Mouse (Mus musculus) ES-E14 (cell line): ENCODE data around the gene Coq7. TPM values are rescaled to one million over a fixed set of nuclear protein-coding genes. Genes with fewer than 3 reads are reported as not detected.

Experiments
- DNase-seq: peaks from one replicate; pipeline ENCODE4 v3.0.0-alpha.2; 2013; ENCODE audit warnings: low read depth, low spot score
- H3K27ac ChIP-seq: 2 replicates; pipeline ENCODE4 v1.5.1; 2012; ENCODE audit warnings: low read depth, mild to moderate bottlenecking, low read length, moderate library complexity, mixed read lengths; ENCODE audit not compliant: poor library complexity, insufficient read depth, severe bottlenecking
- H3K36me3 ChIP-seq: 2 replicates; pipeline ENCODE4 v1.6.1; 2012; ENCODE audit warnings: mild to moderate bottlenecking, low read length, moderate library complexity, mixed read lengths; ENCODE audit not compliant: control insufficient read depth, poor library complexity, insufficient read depth, severe bottlenecking
- H3K4me1 ChIP-seq, 2 experiments: fragments of 150-350 bp in 1 of 2; sonication (generic) in 1 of 2; 2 replicates each; pipeline ENCODE4 v1.6.1; 2012; ENCODE audit warnings: low read length in 2 of 2, mild to moderate bottlenecking in 1 of 2, mixed read lengths in 1 of 2; ENCODE audit not compliant: control insufficient read depth in 2 of 2, insufficient read depth in 2 of 2, poor library complexity in 1 of 2
- H3K4me3 ChIP-seq, 2 experiments: fragments of 150-350 bp in 1 of 2; sonication (generic) in 1 of 2; 2 replicates each; pipeline ENCODE4 v1.5.1; 2012; ENCODE audit warnings: low read length in 2 of 2, low read depth in 1 of 2, mild to moderate bottlenecking in 1 of 2, mixed read lengths in 1 of 2; ENCODE audit not compliant: insufficient read depth in 1 of 2, poor library complexity in 1 of 2, severe bottlenecking in 1 of 2
- H3K9ac ChIP-seq: 2 replicates; pipeline ENCODE4 v1.6.1; 2012; ENCODE audit warnings: low read depth, mild to moderate bottlenecking, low read length, mixed read lengths; ENCODE audit not compliant: poor library complexity, insufficient read depth, severe bottlenecking
- H3K9me3 ChIP-seq: fragments of 150-350 bp; sonication (generic); 2 replicates; pipeline ENCODE4 v1.6.1; 2012; ENCODE audit warnings: low read depth, mild to moderate bottlenecking, low read length; ENCODE audit not compliant: control insufficient read depth, insufficient read depth
- CHD2 ChIP-seq: IDR thresholded peaks from 2 replicates; pipeline ENCODE4 v1.6.1; 2014; ENCODE audit warnings: mild to moderate bottlenecking, low read depth, low read length, inconsistent platforms
- HCFC1 ChIP-seq: IDR thresholded peaks from 2 replicates; pipeline ENCODE4 v1.6.1; 2012; ENCODE audit warnings: low read length, inconsistent platforms, borderline replicate concordance; ENCODE audit not compliant: insufficient read depth
- MAFK ChIP-seq: IDR thresholded peaks from 2 replicates; pipeline ENCODE4 v1.6.1; 2014; ENCODE audit warnings: mild to moderate bottlenecking, low read depth, low read length, inconsistent platforms; ENCODE audit not compliant: insufficient read depth
- ZC3H11A ChIP-seq: IDR thresholded peaks from 2 replicates; pipeline ENCODE4 v1.6.1; 2012; ENCODE audit warnings: low read depth, mild to moderate bottlenecking, inconsistent platforms, low read length, borderline replicate concordance
- ZNF384 ChIP-seq: IDR thresholded peaks from 2 replicates; pipeline ENCODE4 v1.6.1; 2012; ENCODE audit warnings: low read depth, low read length, inconsistent platforms
- in situ Hi-C, 2 experiments: fragments of 600-800 bp; cut with MboI; formaldehyde crosslinking; loops; one replicate each; pipeline ENCODE4 v1.15.1; 2025; ENCODE audit warnings: low sequenced_read_pairs in 2 of 2, inconsistent platforms in 1 of 2; ENCODE audit not compliant: unreplicated experiment in 2 of 2
- total RNA-seq: library from RNA; depleted of rRNA; stranded (reverse); fragments of 300-350 nt; gene quantifications from 2 replicates; pipeline ENCODE4 v1.2.3, GENCODE M21; 2012

Gene Coq7
- total RNA-seq, 1 experiment, result 63.7 TPM

DNA sequence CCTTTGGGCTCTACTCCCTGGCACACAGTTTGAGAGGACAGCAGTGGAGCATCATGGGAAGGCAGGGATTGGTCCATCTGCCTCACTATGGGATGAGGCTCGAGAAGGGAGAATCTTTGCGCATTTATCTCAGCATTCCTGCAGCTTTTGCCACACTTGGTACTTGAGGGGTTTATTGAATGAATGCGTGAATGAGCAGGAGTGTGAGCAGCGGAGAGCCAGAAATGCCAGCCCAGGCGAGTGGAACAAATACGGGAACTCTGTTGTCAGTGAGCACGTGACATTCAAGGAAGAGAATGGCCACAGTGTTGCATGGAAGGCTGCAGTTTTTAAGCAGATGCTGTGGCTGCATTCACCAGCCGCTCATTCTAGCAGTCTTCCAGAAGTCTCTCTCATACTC, 30.8 kb downstream of the Coq7 start:
- Histone ChIP-seq H3K27ac (no peak overlapping the region), H3K9me3 (no peaks in the 10 kb centered on the region), H3K4me3 (peak overlapping the region in 1 of 2 experiments; percentile 3; a peak in 1 of 4 replicates), H3K36me3 (no peaks in the 10 kb centered on the region), H3K4me1 (peaks cover 0 to 4% of the 10 kb centered on the region in 2 experiments; a peak in 1 of 4 replicates), H3K9ac (no peak overlapping the region)
- in situ Hi-C loops, result no loop called here
- no peak for DNase-seq
- no peak for TF ChIP-seq ZC3H11A
- TF ChIP-seq CHD2, result no peak
- TF ChIP-seq HCFC1, result no peak
- no peak for TF ChIP-seq MAFK
- TF ChIP-seq ZNF384, result no peak

DNA sequence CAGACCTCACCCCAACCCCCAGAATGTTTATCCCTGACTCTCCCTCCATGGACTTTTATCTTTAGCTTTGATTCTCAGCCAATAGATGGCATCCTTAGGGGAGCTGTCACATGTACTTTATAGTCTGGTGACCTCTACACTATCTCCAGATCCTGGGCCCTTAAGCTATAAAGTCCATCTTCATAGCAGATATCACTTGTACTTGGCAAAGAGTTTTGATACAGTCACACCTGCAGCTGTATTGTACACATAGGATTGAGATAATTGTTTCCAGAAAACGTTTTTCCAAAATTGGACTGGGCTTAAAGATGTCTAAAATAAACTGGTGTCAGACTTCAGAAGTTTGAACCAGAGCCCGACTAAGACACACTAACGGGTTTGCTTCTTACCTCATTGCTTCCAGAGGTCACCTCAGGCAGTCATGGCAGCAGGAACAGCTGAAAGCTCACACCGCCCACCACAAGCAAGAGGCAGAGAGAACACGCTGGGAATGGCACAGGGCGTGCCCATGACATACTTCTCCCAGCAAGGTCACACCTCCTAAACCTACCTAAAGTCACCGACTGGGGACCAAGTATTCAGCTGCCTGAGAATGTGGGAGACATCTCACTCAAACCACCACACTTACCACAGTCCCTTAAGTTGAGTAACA, 33.2 kb downstream of the Coq7 start:
- no peak overlapping the region for H3K4me3 ChIP-seq
- H3K9ac ChIP-seq, result no peak overlapping the region
- no peak overlapping the region for H3K27ac ChIP-seq
- H3K36me3 ChIP-seq, result no peaks in the 10 kb centered on the region
- in situ Hi-C loops, result no loop called here
- peaks cover 0 to 4% of the 10 kb centered on the region in 2 experiments; a peak in 1 of 4 replicates for H3K4me1 ChIP-seq
- TF ChIP-seq CHD2 (no peak), MAFK (no peak), ZNF384 (no peak), ZC3H11A (no peak), HCFC1 (no peak)
- no peak for DNase-seq
- no peaks in the 10 kb centered on the region for H3K9me3 ChIP-seq

DNA sequence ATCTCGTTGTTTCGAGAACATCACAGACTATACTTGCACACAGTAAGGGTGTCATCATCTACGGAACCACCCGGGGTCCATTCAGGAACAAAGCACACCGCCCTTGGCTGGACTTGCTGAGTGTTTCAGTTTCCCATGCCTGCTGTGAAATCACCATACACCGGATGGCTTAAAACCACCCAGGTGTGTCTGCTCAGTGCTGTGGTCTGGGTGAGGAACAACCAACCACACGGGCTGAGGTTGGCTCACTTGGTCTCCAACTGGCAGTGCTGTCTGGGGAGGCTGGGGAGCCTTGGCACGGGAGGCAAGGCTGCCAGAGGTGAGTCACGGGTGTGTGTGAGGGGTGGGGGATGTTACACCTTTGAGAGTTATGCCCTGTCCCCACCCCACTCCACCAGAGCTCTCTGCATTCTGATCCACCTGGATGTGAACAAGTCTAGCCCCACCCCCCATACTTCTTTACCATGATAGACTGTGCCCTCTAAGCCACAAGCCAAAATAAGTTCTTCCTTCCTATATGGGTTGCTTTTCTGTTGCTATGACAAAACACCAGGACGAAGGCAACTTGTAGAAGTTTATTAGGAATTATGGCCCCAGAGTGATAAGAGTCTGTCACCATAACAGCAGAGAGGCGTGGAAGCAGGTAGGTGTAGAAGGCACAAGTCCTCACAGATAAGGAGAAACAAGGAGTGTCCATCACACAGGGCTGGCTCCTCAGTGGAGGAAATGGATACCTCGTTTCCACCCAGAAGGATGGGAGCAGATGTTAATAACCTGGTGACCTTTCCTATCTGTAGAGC, 34.0 kb downstream of the Coq7 start:
- in situ Hi-C loops, result no loop called here
- H3K36me3 ChIP-seq, result no peaks in the 10 kb centered on the region
- H3K27ac ChIP-seq, result no peak overlapping the region
- H3K4me3 ChIP-seq, result no peak overlapping the region
- no peaks in the 10 kb centered on the region for H3K9me3 ChIP-seq
- TF ChIP-seq CHD2 (no peak), MAFK (no peak), HCFC1 (no peak), ZNF384 (no peak), ZC3H11A (no peak)
- no peak for DNase-seq
- H3K4me1 ChIP-seq, result peaks cover 0 to 4% of the 10 kb centered on the region in 2 experiments; a peak in 1 of 4 replicates
- H3K9ac ChIP-seq, result no peak overlapping the region

DNA sequence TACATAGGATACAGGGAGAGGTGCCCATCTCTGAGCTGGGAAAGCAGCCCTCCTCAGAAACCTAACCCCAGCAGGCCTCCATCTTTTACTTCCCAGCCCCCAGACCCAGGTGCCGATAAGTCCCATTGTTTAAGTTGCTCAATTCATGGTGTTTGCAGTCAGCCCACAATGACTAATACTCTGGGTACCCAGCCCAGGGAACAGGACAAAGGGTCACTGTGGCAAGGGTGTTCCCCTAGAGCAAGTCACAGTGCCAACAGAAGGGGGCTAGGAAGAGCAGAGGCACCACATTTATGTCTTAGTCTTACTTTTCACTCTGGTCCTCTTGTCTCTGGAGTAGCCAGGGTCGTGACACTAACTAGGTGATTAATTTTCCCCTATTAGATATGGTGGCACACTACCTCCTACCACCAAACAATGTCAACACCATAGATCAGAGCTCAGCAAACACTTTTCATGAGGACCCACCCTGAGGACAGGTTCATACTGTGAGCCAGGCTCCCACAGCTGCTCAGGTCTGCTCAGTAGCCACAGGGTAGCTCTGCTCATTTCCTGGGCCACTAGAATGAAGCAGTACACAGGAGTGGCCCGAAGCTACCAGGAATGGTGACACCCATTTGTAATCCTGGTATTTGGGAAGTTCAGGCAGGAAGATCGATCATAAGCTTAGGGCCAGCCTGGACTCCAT, 38.1 kb downstream of the Coq7 start:
- Histone ChIP-seq H3K36me3 (no peaks in the 10 kb centered on the region), H3K9me3 (no peaks in the 10 kb centered on the region), H3K9ac (no peak overlapping the region), H3K27ac (no peak overlapping the region), H3K4me1 (peaks cover 0 to 2% of the 10 kb centered on the region in 2 experiments; a peak in 1 of 4 replicates), H3K4me3 (no peak overlapping the region)
- no peak for DNase-seq
- TF ChIP-seq MAFK, result no peak
- TF ChIP-seq CHD2, result no peak
- no peak for TF ChIP-seq ZNF384
- no peak for TF ChIP-seq HCFC1
- TF ChIP-seq ZC3H11A, result no peak
- in situ Hi-C loops, result no loop called here
